Mouse (Mus musculus): ENCODE measurements around the gene Xrcc5. TPM values are rescaled to one million over a fixed set of nuclear protein-coding genes. Genes with fewer than 3 reads are reported as not detected.

Gene Xrcc5
- total RNA-seq, 4 experiments from 2014 or later = 22.7 to 30.0 (median 26.5) TPM

DNA sequence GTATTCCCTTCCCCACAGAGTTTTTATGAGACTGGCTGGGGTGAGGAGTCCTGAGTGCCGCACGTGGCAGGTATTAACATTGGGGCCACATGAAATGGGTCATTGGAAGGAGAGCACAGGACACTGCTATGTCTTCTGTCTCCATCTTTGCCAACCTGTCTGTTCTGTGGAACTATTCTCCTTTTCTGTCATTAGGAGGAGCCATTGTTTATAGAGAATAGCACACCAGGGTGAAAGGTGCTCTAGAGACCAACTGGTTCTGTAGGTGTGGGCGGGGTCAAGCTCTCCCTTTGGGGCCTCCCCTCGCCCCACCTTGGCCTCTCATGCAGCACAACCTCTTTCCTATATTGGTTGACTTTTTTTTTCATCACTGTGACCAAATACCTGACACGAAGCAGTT, 129.7 kb downstream of the Xrcc5 start:
- no peak for DNase-seq (ENCODE audit: low spot score in 2 of 2)

DNA sequence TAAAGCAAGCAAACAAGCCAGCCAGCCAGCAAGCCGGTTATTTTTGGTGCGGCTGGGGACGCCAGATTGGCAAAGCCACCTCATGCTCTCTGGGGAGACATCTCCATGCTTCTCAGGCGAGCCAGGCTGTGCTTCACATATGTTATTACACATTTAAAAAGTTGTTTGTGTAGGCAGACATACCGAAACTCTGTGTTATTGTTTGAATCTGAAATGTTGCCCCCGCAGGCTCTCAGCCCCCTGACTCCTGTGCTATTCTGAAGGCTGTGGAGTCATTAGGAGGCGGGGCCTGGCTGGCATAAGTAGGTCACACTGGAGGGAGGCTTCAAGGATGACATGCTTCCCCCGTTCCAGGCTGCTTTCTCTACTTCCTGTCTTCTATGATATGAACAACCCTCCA, 131.9 kb downstream of the Xrcc5 start:
- DNase-seq (ENCODE audit: low spot score in 2 of 2) = peak; percentile 40 to 57

DNA sequence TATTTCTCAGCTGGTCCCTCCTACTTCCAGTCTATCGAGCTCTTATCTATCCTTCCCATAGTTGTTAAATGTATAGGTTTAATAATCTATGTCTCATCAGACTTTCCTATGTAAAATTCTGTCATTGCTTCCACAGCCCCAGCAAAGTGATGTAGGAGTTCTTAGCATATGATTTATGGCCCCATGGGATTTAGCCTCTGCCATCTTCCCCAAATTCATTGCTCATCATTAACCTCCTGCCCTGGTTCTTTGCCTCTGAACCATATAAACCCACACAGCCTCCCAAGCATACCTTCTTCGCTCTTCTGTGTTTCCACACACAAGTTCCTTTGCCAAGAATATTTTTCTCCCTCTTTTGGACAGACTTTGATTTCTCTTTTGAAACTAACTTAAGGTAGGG, 135.5 kb downstream of the Xrcc5 start:
- DNase-seq (ENCODE audit: low spot score in 2 of 2) = no peak

Other genes with a start within 250 kb of the Xrcc5 start
- 10 to 100 TPM; 35.8 to 50.4 (median 44.8) TPM for gene Mreg, start 95.1 kb upstream of the Xrcc5 start, total RNA-seq (2022)
- 10 to 100 TPM; 14.3 to 17.5 (median 15.7) TPM for gene Pecr, start 23.1 kb upstream of the Xrcc5 start, total RNA-seq (2022)
- not detected for gene Tmem169, start 23.1 kb upstream of the Xrcc5 start, total RNA-seq (2022)
- under 1 TPM; 0.20 to 0.36 (median 0.26) TPM for gene March4, start 229.5 kb downstream of the Xrcc5 start, total RNA-seq (2022)